Mouse (Mus musculus) forebrain, postnatal 0 days (tissue): Measurements from ENCODE around the gene Gart. TPM values are rescaled to one million over a fixed set of nuclear protein-coding genes. Genes with fewer than 3 reads are reported as not detected.

Experiments
- ATAC-seq: fragments of 200-750 bp; cut with Nextera tagmentation; 2 replicates; pipeline ENCODE4 v1.8.0; 2017; ENCODE audit warnings: mild to moderate bottlenecking, moderate library complexity
- DNase-seq: peaks from one replicate; pipeline ENCODE4 v3.0.0-alpha.2; 2015
- H3K27ac ChIP-seq: fragments of 300-500 bp; sonication (generic); 2 replicates; pipeline ENCODE4 v1.5.1; 2014; ENCODE audit warnings: low read depth, mild to moderate bottlenecking, antibody characterized with exemption, low read length, moderate library complexity, mixed read lengths
- H3K27me3 ChIP-seq: fragments of 300-500 bp; sonication (generic); 2 replicates; pipeline ENCODE4 v1.6.1; 2014; ENCODE audit warnings: mild to moderate bottlenecking, low read length, mixed read lengths; ENCODE audit not compliant: insufficient read depth
- H3K36me3 ChIP-seq: fragments of 300-500 bp; sonication (generic); 2 replicates; pipeline ENCODE4 v1.6.1; 2014; ENCODE audit warnings: mild to moderate bottlenecking, moderate library complexity; ENCODE audit not compliant: insufficient read depth
- H3K4me1 ChIP-seq: fragments of 300-500 bp; sonication (generic); 2 replicates; pipeline ENCODE4 v1.6.1; 2014; ENCODE audit warnings: antibody characterized with exemption; ENCODE audit not compliant: insufficient read depth
- H3K4me2 ChIP-seq: fragments of 300-500 bp; sonication (generic); 2 replicates; pipeline ENCODE4 v1.6.1; 2014; ENCODE audit warnings: low read depth, mild to moderate bottlenecking, moderate library complexity
- H3K4me3 ChIP-seq: fragments of 300-500 bp; sonication (generic); 2 replicates; pipeline ENCODE4 v1.5.1; 2014; ENCODE audit warnings: low read depth, low read length, mixed read lengths
- H3K9ac ChIP-seq: fragments of 300-500 bp; sonication (generic); 2 replicates; pipeline ENCODE4 v1.6.1; 2014; ENCODE audit warnings: mild to moderate bottlenecking
- H3K9me3 ChIP-seq: fragments of 300-500 bp; sonication (generic); 2 replicates; pipeline ENCODE4 v1.6.1; 2016; ENCODE audit warnings: low read length
- CTCF ChIP-seq: sonication (generic); IDR thresholded peaks from 2 replicates; pipeline ENCODE4 v1.5.1; 2016; ENCODE audit warnings: antibody characterized with exemption, control low read depth, low read depth
- WGBS: fragments of 180-500 bp; shearing (Covaris S2); extraction: QIAGEN DNeasy Blood & Tissue Kit; methylation state at CpG from one replicate; pipeline ENCODE4 v1.1.7; 2014; 5-methylcytosine and 5-hydroxymethylcytosine counted together
- polyA plus RNA-seq: library from polyadenylated mRNA; unstranded; fragments of >200 nt; fragmentation: Nextera tagmentation; extraction: Ambion mirVana; gene quantifications from 2 replicates; pipeline ENCODE4 v1.2.1, GENCODE M21; 2015
- total RNA-seq: library from RNA; depleted of rRNA; stranded (reverse); fragments of >200 nt; gene quantifications from 2 replicates; pipeline ENCODE4 v1.2.3, GENCODE M21; 2014

Gene Gart
- total and polyA plus RNA-seq, 2 experiments from 2014 or later = 36.7 to 44.0 TPM

GRCm38 (mm10) chr16:91686369-91686768 is 39.6 kb upstream of the Gart start:
- Histone ChIP-seq H3K27me3 (no peaks in the 10 kb centered on the region), H3K9ac (no peak overlapping the region), H3K36me3 (peaks cover 46% of the 10 kb centered on the region), H3K4me1 (no peaks in the 10 kb centered on the region), H3K4me2 (no peak overlapping the region), H3K27ac (no peak overlapping the region), H3K4me3 (no peak overlapping the region), H3K9me3 (no peaks in the 10 kb centered on the region)
- TF ChIP-seq CTCF = no peak
- ATAC-seq = no peak
- 81% methylated on average over 5 of the region's 5 CpGs for WGBS
- DNase-seq = no peak

GRCm38 (mm10) chr16:91685526-91685925 is 38.8 kb upstream of the Gart start:
- no peaks in the 10 kb centered on the region for H3K4me1 ChIP-seq
- H3K9me3 ChIP-seq = no peaks in the 10 kb centered on the region
- no peak overlapping the region for H3K27ac ChIP-seq
- no peak overlapping the region for H3K4me3 ChIP-seq
- no peak for DNase-seq
- H3K4me2 ChIP-seq = no peak overlapping the region
- 91% methylated on average over 5 of the region's 5 CpGs for WGBS
- H3K27me3 ChIP-seq = no peaks in the 10 kb centered on the region
- TF ChIP-seq CTCF = no peak
- no peak overlapping the region for H3K9ac ChIP-seq
- peaks cover 51% of the 10 kb centered on the region for H3K36me3 ChIP-seq
- no peak for ATAC-seq

- 76% methylated on average over 5 of the region's 5 CpGs for WGBS
- H3K36me3 ChIP-seq = peaks cover 77% of the 10 kb centered on the region
- no peak overlapping the region for H3K27ac ChIP-seq
Measured at GRCm38 (mm10) chr16:91680656-91681055, 33.9 kb upstream of the Gart start.

GRCm38 (mm10) chr16:91678147-91678911 is 31.6 kb upstream of the Gart start:
- no peak overlapping the region for H3K9ac ChIP-seq
- no peak for DNase-seq
- no peak for ATAC-seq
- no peak overlapping the region for H3K27ac ChIP-seq
- peaks cover 67% of the 10 kb centered on the region for H3K36me3 ChIP-seq
- no peak overlapping the region for H3K4me3 ChIP-seq
- H3K9me3 ChIP-seq = no peaks in the 10 kb centered on the region
- H3K27me3 ChIP-seq = no peaks in the 10 kb centered on the region
- no peak for TF ChIP-seq CTCF
- H3K4me1 ChIP-seq = no peaks in the 10 kb centered on the region
- H3K4me2 ChIP-seq = no peak overlapping the region
- WGBS = 87% methylated on average over 5 of the region's 5 CpGs

More at GRCm38 (mm10) chr16:91680656-91681055, 33.9 kb upstream of the Gart start:
- Histone ChIP-seq H3K9ac (no peak overlapping the region), H3K4me1 (no peaks in the 10 kb centered on the region), H3K9me3 (no peaks in the 10 kb centered on the region), H3K4me2 (no peak overlapping the region), H3K4me3 (no peak overlapping the region), H3K27me3 (no peaks in the 10 kb centered on the region)
- no peak for TF ChIP-seq CTCF
- no peak for ATAC-seq
- no peak for DNase-seq

GRCm38 (mm10) chr16:91674500-91674899 is 27.7 kb upstream of the Gart start:
- no peaks in the 10 kb centered on the region for H3K4me1 ChIP-seq
- no peak overlapping the region for H3K4me2 ChIP-seq
- H3K36me3 ChIP-seq = peaks cover 65% of the 10 kb centered on the region
- no peaks in the 10 kb centered on the region for H3K9me3 ChIP-seq
- no peaks in the 10 kb centered on the region for H3K27me3 ChIP-seq
- no peak for TF ChIP-seq CTCF
- no peak for DNase-seq
- 84% methylated on average over 4 of the region's 4 CpGs for WGBS
- H3K9ac ChIP-seq = no peak overlapping the region
- no peak overlapping the region for H3K4me3 ChIP-seq
- no peak for ATAC-seq
- no peak overlapping the region for H3K27ac ChIP-seq

- no peaks in the 10 kb centered on the region for H3K27me3 ChIP-seq
- WGBS = 93% methylated on average over 3 of the region's 3 CpGs
Measured at GRCm38 (mm10) chr16:91663795-91664194, 17.0 kb upstream of the Gart start.

GRCm38 (mm10) chr16:91662336-91662735 is 15.6 kb upstream of the Gart start:
- H3K9me3 ChIP-seq = no peaks in the 10 kb centered on the region
- no peak overlapping the region for H3K9ac ChIP-seq

More at GRCm38 (mm10) chr16:91663795-91664194, 17.0 kb upstream of the Gart start:
- Histone ChIP-seq H3K27ac (no peak overlapping the region), H3K4me2 (no peak overlapping the region), H3K9me3 (no peaks in the 10 kb centered on the region), H3K4me3 (no peak overlapping the region), H3K4me1 (no peaks in the 10 kb centered on the region), H3K9ac (no peak overlapping the region), H3K36me3 (peaks cover 68% of the 10 kb centered on the region)
- TF ChIP-seq CTCF = no peak
- DNase-seq (no peak), ATAC-seq (no peak)

More at GRCm38 (mm10) chr16:91662336-91662735, 15.6 kb upstream of the Gart start:
- no peak for ATAC-seq
- no peak for TF ChIP-seq CTCF
- Histone ChIP-seq H3K4me1 (no peaks in the 10 kb centered on the region), H3K36me3 (peaks cover 81% of the 10 kb centered on the region), H3K4me2 (no peak overlapping the region), H3K27me3 (no peaks in the 10 kb centered on the region), H3K27ac (no peak overlapping the region), H3K4me3 (no peak overlapping the region)
- 91% methylated on average over 16 of the region's 16 CpGs for WGBS
- DNase-seq = no peak
